Comparison of ENCODE assay signal across 8 mouse cellular contexts in genomic region chr3:115711924-115712807, GRCm38 (mm10). TPM values are rescaled to one million over a fixed set of nuclear protein-coding genes. Genes with fewer than 3 reads are reported as not detected.
DNase-seq lines count a peak whose midpoint lies in the region; ATAC-seq and TF ChIP-seq lines count a peak whose summit lies in the region.

No protein-coding gene starts in this region.

- H3K4me2 ChIP-seq in midbrain, embryonic 13.5 days (replicated peaks), result peak overlapping the region; percentile 88

- H3K27me3 ChIP-seq in midbrain, embryonic 13.5 days, result peaks cover 6% of the 10 kb centered on the region; the same call in 1 of the 2 replicates

- peaks cover 27% of the 10 kb centered on the region for H3K4me1 ChIP-seq in midbrain, embryonic 13.5 days (replicated peaks)

- no peak for TF ChIP-seq POLR2A in brain, embryonic 14.5 days (IDR thresholded peaks at IDR 0.05; ENCODE audit: borderline replicate concordance, extremely low read depth, insufficient read depth, insufficient read length, poor library complexity, severe bottlenecking)

- no peak for ATAC-seq in midbrain, embryonic 13.5 days

- intact Hi-C loops in heart, postnatal 36 days (cut with DNase I), result loop anchor here (1.0 to 5.0 kb wide), 4 partner anchors 51 to 267 kb away; no protein-coding TSS in a partner anchor
- intact Hi-C loops in left cerebral cortex, postnatal 14 days (cut with DNase I), result loop anchor here (2.0 to 10.0 kb wide), 3 partner anchors 51 to 265 kb away; no protein-coding TSS in a partner anchor

- H3K36me3 ChIP-seq in midbrain, embryonic 13.5 days, result 0 out of 2 replicates have a peak, but pooled peaks cover 6% of the 10 kb centered on the region

- peak; percentile 17 for DNase-seq in kidney, adult 18-20 months
- no peak for DNase-seq in kidney, adult 9 months
- DNase-seq in brain, embryonic 14.5 days (ENCODE audit: low read depth), result peak; percentile 17
- peak; percentile 37 to 41 for DNase-seq in heart, postnatal 36 days
- DNase-seq in left cerebral cortex, postnatal 14 days (ENCODE audit: low spot score in 2 of 2), result no peak
- DNase-seq in gastrocnemius, adult 8-10 months (ENCODE audit: low spot score in 2 of 2), result no peak
- DNase-seq in ovary, postnatal 36 days (ENCODE audit: low spot score), result no peak

- no peak for TF ChIP-seq CTCF in brain, embryonic 14.5 days (IDR thresholded peaks at IDR 0.05; ENCODE audit: borderline replicate concordance, extremely low read depth, insufficient read depth, insufficient read length)

- WGBS in midbrain, embryonic 13.5 days, result 93% methylated on average over 27 of the region's 27 CpGs

- H3K4me3 ChIP-seq in midbrain, embryonic 13.5 days (replicated peaks), result peak overlapping the region; percentile 57

- H3K9ac ChIP-seq in midbrain, embryonic 13.5 days (replicated peaks), result no peak overlapping the region

- H3K27ac ChIP-seq in midbrain, embryonic 13.5 days, result no peak overlapping the region

- no peaks in the 10 kb centered on the region for H3K9me3 ChIP-seq in midbrain, embryonic 13.5 days

RNA-seq across cellular contexts. Expression of gene S1pr1, which starts 2.7 kb away (rescaled TPM):
- 27.6 and 29.8 TPM in 2 replicates for polyA plus RNA-seq in brain, embryonic 14.5 days (2012; rRNA removed)
- 10 to 100 TPM; 48.3 to 50.2 TPM for total RNA-seq in heart, postnatal 36 days (2021)
- polyA plus RNA-seq in midbrain, embryonic 13.5 days (2015; fragmentation: Nextera tagmentation; extraction: Ambion mirVana), result 25.0 and 30.5 TPM in 2 replicates
- total RNA-seq in left cerebral cortex, postnatal 14 days (2021), result 10 to 100 TPM; 79.8 to 86.9 TPM
- 10 to 100 TPM; 10.6 to 15.0 (median 13.7) TPM for total RNA-seq in gastrocnemius, adult 8-10 months (2022)

Comparison
In these comparisons a context has a peak if more than half of its experiments do, and no peak if none do; other contexts are left out.
1. DNase-seq: peak in kidney, adult 18-20 months (single experiment), brain, embryonic 14.5 days (single experiment) and heart, postnatal 36 days (2 of 2); none in kidney, adult 9 months (single experiment), left cerebral cortex, postnatal 14 days (0 of 2), gastrocnemius, adult 8-10 months (0 of 2) and ovary, postnatal 36 days (single experiment).